Mouse (Mus musculus) frontal cortex, postnatal 25 days (tissue): ENCODE results near the gene Filip1l.
A peak's percentile ranks its signal among the peaks of the same experiment; 100 is the strongest.

ENCODE experiments used
- DNase-seq, 2 experiments: peaks; one replicate each; pipeline ENCODE4 v3.0.0; 2022; ENCODE audit warnings: low spot score in 2 of 2

Gene Filip1l

DNA sequence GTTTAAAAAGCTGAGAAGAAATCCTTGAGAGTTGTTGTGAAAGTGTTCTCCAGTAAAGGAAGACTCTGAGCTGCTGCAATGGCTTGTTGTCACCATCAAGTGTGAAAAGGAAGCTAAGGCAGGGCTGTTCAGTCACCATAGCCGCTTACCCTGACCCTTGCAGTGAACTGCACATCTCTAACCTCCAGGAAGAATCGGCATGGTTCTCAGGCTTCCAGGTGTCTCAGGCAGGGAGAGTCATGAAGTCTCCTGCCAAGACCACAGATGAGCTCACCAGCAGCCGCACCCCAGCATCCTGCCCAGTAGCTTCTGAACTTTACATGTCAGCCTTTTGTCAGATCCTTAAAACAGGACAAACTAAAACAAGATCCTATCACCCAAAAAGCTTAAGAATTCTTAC lies 213.3 kb downstream of the Filip1l start:
- DNase-seq, result no peak

- DNase-seq, result no peak
Measured at GRCm38 (mm10) chr16:57568648-57569404, 215.9 kb downstream of the Filip1l start.

GRCm38 (mm10) chr16:57570789-57571311 lies 218.0 kb downstream of the Filip1l start:
- no peak for DNase-seq

GRCm38 (mm10) chr16:57573831-57574230 lies 220.9 kb downstream of the Filip1l start:
- DNase-seq, result no peak

DNA sequence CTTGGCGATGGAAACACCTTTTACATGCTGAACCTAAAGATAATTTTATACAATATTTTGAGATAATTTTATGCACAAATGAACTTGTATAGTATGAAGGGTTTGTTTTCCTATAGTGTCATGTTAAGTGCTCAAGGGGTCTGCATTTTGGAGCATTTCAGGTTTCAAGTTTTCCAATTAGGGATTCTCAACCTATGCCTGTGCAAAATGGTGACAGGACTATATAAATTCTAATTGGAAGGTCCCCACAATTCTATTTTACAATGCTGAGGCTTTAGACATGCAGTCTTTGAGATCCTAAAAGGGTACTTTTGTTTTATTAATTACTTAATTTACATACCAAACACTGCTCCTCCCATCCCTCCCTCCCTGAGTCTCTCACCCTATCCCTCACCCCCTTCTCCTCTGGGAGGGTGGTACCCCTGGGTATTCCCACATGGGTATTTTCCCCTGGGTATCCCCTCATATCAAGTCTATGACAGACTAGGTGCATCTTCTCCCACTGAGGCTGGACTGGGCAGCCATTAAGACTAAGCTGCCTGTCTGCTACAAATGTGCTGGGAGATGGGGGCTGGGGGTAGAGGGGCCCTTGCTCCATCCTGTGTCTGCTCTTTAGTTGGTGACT lies 223.0 kb downstream of the Filip1l start:
- no peak for DNase-seq

GRCm38 (mm10) chr16:57577519-57577918 lies 224.6 kb downstream of the Filip1l start:
- no peak for DNase-seq

DNA sequence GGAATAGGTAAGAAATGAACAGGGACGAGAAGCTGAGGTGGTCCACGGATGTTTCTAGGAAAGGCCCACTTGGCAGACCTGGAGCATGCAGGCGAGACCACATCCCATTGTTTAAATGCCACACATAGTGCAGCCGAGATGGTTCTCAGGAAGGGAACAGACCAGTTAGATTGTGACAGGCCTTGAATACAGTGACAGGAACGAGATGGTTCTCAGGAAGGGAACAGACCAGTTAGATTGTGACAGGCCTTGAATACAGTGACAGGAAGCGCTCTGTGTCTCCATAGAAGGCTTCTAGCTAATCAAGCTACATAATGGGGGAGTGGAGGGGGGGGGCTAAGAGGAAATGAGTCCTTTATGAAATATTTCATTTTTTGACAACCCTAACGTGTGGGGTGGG lies 227.1 kb downstream of the Filip1l start:
- DNase-seq, result no peak

DNA sequence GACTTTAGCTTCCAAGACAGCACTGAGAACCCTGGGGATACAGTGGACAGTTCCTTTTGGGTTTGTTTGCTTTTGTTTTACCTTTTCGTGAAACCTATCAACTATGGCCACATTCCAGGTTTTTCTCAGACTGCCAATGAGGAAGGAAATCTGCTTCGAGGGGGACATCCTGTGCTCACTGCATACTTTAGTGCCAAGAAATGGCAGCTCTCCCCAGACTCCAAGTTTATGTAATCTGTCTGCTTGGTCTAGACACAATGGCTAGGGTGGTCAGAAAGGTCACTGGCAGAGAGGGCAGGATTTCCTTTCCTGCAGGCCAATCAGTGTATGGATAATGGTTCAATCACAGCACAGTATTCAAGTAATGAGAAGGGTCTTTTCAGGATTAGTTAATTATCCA lies 229.1 kb downstream of the Filip1l start:
- no peak for DNase-seq

DNA sequence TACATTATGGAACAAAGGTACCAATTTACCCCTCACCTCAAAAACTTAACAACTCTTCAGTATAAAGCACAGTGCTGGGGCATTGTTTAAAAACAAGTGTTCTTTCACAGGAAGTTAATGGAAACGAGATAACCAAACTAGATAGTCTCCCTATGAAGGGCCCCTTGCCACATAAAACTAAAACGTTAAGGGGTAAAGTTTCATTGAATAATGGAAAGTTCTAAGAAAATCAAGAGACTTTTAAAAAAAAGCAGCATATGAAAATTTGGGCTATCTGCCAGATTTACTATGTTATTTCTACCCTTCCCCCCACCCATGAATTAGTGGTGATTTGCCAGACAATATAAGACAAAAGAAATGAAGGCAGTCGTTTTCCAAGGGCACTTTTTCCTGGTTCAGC lies 232.3 kb downstream of the Filip1l start:
- DNase-seq, result no peak

- DNase-seq, result peak in 1 of 2 experiments; percentile 19
Measured at GRCm38 (mm10) chr16:57593422-57594157, 240.7 kb downstream of the Filip1l start.

- no peak for DNase-seq
Measured at GRCm38 (mm10) chr16:57597295-57597957, 244.5 kb downstream of the Filip1l start.

GRCm38 (mm10) chr16:57601031-57601430 lies 248.1 kb downstream of the Filip1l start:
- DNase-seq, result no peak

DNA sequence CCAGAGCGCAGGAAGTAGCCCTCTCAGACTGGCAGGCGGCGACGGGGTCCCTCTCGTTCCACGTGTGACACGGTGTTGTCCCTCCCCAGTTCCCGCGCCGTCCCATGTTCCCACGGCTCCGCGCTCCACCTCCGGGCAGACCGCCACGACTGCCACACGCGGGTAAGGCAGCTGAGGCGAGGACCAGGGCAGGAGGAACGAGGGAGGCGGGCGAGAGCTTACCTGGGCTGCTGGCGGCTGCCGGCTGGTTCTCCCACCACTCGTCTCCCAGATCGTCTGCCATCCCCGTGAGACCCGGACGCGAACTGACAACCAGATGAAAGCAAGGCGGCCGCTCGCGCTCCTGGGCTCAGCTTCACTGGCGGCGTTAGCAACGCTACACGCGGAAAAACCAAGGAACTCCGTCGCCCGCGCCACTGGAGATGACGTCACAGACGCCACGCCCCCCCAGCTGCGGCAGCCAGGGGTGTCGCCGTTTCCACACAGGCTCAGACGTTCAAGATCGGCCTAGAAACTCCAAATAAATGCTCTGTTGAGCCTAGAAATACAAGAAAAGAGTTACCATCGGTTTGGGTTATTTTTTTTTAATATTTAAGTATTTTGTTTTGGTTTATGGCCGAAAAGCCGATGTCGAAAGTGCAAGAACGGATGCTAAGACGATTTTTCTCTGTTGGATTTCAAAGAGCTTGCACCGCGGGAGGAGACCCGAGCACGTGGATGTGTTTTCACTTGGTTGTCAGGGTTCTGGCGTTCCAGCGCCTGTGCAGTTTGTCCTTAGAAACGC lies 253.7 kb downstream of the Filip1l start, which contains the start of gene Cmss1:
Gene Cmss1, minus strand, starts transcription at position 421 of the 784 bp plus-strand sequence.
- DNase-seq, result peak; percentile 64 to 73

- no peak for DNase-seq
Measured at GRCm38 (mm10) chr16:57611768-57612167, 258.9 kb downstream of the Filip1l start.
